Mouse (Mus musculus) retina, postnatal 1 day (tissue): ENCODE measurements at regions not wholly inside any gene's neighbourhood (a gene's known extent, or its start where the extent isn't known, plus 50 kb on each side); places are given as distances from the start of the nearest gene placed in this dataset.

ENCODE experiments used
- DNase-seq: peaks from one replicate; pipeline ENCODE4 v3.0.0-alpha.2; 2012

DNA sequence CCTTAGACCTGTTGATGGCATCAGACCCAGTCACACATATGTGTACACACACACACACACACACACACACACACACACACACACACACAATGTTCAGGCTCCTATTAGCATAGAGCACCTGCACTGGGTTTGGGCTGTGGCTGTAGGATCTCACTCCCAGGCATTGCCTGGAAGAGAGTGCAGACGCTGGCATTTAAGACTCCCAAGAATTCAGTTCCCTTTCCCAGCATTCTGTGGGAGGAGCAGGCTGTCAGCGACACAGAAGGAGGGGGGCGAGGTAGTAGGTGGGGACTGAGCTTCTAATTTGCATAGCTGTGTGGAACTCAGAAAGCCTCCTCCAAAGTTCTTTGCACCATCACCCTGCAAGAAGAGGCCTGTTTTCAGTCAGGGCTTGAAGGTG, 374.2 kb upstream of the Fam49b start:
- peak; percentile 64 for DNase-seq

DNA sequence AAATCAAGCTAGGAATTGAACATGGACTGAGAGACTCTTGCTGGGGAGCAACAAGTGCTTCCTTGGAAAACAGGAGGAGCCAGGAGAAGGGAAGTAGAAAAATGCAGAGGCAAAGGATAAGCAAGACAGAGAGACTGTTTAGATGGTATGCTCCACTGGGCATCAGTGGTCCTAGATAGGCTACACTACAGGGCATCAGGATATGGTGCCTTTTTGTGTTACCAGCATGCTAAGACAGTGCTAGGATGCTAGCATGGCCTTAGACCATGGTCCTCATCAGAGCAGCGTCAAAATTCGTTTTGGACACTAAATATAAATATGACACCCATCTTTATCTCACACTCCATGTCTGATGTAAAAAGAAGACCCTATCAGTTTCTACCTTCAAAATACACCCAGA, 374.6 kb upstream of the Fam49b start:
- no peak for DNase-seq

DNA sequence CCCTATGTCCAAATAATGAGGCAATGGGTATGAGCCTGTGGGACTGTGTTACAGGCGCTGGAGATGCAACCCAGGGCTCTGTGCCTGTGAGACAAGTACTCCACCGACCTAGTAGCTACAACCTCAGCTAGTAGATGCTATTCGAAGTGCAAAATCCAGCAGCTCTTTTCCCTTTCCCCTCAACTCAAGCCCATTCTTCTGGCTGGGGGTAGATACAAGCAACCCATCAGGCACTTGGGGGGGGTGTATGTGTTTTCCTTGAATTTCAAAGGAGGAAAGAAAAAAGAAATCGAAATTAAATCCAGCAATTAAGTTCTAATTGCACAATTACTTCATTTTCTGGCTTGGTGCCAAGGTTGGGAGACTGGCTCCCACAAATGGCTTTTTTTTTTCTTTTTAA, 372.4 kb upstream of the Gm21798 start:
- DNase-seq: peak; percentile 57

DNA sequence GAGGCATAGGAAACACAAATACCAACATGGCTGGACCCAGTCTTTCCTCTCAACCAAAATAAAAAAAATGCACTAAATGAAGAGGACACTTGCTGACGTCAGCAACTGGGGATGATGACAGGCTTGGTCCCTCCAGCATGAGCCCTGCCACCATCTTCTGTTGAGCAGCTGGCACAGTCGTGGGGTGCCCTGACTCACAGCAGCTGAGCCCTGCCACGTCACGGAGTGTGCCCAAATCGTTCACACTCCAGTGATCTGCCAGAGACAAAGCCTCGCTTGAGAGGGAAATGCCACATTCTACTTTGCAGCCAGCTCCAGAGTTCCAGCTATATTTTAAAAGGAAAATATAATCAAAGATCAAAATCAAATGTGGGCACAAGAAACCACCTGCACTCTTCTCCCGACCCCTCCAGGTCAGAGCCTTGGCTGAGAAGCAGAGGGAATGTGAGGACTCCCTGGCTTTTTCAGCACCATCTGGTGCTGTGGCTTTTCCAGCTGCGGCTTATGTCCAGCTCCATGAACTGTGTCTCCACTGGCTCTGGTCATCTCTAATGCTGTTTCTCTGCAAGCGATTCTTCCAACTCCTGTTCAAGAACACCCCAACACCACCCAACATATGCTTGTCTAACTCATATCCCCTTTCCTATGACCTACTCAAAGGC, 371.0 kb upstream of the Gm21798 start:
- DNase-seq: peak; percentile 74

DNA sequence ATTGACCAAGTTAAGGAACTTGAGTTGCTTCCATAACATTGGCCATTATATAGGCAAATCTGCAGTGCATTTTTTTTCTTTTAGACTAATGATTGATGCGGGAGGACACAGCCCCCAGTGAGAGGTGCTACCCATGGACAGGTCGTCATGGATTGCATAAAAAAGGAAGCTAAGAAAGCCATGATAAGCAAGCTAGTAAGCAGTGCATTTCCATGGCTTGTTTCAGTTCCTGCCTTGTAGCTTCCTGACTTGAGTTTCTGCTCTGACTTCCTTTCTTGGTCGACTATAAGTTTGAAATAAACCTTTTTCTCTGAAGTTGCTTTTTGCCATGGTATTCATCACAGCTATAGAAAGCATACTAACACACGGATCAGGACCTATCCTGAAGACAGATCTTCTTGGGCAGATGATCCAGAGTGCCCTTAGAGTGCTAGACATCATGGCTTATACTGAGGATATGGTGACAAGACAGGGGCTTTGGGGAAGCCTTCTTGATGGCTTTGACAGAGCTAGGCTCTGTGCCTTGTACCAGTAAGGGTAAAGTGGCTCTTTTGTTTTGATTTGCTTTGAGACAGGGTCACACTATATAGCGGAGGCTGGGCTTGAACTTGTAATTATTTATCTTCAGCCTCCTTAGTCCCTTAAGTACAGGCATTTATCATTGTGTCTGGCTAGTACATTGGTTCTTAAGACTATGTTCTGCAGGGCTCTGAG, 370.1 kb upstream of the Gm21798 start:
- DNase-seq: no peak

DNA sequence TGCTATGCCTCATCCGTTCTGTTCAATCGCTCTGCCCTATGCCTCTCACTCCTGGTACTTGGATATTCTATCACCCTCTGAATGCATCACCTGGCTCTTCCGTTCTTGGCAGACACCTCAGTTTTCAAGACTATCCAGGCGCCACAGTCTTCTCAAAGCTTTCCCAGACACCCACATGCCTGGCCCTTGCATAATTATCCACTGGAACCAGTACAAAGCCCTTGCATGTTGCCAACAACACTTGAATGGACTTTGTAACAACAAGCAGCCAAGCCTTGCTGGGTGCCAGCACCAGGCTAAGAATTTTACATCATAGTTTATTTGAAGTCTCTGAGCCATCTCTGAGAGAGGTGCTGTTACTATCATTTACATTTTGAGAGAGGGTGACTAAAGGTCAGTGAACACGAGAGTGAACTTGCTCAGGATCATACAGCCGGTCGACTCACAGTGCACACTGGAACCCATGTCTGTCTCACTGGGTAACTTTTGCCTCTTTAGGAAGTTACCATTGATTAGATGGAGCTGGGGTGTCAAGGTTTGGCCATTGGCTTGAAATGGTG, 368.8 kb upstream of the Gm21798 start:
- no peak for DNase-seq

DNA sequence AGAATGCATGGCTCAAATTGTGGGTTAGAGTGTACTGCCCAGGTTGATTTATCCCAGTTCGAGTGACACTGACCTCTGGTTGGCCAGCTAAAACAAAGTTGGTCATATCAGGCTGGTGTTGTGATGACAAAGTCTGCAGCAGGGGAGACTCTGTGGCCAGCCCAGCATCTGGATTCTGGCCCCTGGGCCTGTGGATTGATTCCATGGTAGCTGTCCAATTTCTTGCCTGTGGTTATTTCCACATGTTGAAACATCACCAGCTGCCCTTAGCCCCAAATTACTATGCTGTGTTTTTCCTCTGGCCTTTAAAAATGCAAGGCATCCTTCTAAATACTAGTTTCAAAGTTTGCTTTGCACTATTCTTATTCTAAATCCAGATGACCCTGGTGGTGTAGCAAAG, 346.8 kb upstream of the Gm21798 start:
- DNase-seq: no peak

DNA sequence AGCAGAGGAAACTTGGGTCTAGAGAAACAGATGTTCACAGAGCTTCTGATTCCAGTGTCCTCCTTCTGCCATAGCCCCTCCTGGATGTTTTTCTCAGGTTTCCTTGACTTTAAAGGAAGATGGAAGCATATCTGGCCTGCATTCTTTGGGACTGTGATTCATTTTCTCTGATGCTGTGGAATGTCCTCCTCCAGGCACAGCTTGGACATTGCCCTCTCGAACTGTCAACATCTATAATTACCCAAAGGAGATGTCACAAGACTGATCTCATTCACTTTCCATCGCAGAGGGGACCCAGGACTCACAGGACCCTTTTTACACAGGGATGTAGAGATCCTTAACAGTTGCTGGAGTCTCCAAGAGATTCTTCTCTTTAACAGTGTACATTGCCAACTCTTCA, 345.9 kb upstream of the Gm21798 start:
- no peak for DNase-seq

DNA sequence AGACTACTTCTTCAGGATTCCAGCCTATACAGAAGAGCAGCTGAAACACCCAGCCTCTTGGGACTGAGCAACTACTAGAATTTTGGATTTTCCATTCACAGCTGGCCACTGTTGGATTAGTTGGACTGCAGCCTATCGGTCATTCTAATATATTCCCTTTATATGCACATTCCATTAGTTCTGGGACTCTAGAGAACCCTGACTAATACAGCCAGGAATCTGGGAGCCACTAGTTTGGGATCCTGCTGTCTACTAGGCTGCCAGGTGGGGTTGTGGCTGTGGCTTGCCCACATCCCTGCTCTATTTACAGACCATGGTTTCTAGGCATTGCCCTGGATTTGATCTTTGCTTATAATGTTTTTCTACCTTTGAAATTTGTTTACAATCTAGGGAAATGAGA, 343.3 kb upstream of the Gm21798 start:
- no peak for DNase-seq

DNA sequence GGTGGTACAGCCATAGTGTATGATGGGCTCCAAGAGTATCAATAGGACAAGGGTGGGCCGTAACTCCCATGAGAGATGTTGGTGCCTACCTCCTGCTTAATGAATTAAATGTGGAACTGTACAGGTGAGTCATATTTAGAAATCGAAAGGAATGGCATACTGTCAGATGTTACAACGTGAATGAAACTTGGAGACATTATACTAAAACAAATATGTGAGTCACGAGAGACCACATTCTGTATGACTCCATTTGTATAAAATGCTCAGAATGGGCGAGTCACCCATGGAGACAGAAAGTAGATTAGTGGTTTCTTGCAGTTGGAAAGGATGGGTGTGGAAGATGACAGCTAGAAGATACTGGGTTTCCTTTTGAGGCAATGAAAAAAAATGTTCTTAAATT, 340.4 kb upstream of the Gm21798 start:
- DNase-seq: no peak

DNA sequence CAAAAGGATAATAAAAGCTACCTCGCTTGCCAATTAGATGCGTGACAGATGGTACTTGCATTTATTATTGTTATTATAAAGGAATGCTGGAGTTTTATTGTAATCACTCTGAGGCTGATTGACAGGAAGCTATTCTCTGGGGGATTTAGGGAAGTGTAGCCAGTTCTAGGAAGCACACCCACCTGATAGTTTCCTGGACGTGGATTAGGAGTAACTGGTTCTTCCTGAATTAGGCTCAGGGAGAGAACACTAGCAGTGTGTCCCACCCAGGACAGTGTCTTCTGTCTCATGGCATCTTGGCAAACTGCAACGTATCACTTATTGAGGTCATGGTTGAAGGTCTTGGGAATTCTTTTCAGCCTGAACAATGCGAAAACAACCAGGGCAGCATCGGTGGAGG, 336.9 kb upstream of the Gm21798 start:
- peak; percentile 34 for DNase-seq

DNA sequence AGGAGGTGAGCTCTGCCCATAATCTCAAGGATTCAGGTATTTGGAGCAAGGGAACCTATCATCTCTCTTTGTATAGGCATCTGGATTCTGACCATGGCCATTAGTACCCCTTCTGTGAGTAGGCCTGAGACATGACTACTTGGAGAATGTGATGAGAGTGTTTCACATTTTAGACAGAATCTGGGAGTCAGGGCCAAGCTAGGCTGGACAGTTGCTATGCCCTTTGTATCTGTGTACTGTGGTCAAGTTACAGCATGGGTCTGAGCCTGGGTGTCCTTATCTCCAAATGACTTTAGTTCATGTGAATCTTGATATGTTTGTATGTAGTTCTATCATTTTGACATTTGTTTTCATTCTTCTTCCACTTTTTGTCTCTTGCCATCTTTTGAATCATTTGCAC, 336.3 kb upstream of the Gm21798 start:
- DNase-seq: no peak

DNA sequence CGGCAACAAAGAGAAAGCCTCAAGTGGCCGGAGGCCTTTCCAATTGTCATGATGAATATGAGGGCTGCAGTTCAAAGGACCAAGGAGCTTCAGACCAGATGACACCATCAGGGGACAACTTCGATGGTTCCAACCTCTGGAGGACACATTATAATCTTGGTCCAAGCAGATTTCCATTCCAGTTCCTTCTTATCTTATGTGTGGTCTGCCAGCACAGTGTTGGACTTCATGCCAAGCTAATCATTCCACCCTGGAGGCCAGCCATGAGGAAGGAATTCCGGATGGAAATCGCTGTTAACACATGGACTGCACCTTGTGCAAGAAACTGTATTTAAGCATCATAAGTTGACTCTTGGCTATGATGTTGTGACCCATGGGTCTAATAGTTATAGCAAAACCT, 334.5 kb upstream of the Gm21798 start:
- DNase-seq: no peak

DNA sequence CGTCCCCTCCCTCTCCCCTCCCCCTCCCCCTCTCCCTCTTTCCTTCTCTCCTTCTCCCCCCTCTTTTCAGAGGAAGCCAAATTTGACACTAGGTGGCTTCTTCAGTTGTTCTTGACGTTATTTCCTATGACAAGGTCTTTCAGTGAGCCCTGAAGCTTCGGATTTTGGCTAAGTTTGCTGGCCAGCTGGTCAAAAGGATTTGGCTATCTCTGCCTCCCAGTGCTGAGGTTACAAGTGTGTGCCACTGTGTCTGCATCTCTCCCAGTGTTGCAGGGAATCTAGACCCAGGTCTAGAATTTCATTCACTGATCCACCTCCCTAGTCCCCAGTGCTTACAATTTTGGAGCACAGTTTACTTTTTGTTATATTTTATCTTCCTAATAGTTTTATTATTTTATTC, 329.7 kb upstream of the Gm21798 start:
- peak; percentile 32 for DNase-seq

DNA sequence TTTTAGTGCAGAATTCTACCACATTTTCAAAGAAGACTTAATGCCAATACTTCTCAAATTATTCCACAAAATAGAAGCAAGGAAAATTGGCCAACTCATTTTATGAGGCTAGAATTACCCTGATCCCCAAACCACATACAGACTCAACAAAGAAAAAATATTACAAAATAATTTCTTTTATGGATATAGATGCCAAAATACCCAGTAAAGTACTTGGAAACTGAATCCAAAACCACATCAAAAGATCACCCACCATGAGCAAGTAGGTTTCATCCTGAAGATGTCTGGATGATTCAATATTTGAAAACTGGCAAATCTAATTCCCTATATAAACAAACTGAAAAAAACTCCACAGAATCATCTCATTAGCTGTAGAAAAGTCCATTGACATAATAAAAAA, 316.7 kb upstream of the Gm21798 start:
- DNase-seq: no peak

DNA sequence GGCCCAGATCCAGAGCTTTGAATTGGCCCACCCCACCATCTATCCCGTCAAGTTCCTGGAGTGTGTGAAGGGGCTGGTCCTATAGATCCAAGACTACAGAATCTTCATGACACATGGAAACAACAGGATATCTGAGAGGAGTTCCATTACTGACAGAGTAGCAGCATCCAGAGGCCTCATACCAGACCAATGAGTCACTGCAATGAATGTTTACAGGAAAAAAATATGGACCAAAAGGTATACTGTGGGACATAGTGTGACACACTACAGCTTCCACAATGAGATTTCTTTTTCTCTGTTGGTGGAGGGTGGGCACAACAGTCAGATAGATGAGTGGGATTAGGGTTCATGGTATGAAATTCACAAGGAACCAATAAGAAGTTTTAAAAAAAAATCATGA, 316.0 kb upstream of the Gm21798 start:
- DNase-seq: no peak

DNA sequence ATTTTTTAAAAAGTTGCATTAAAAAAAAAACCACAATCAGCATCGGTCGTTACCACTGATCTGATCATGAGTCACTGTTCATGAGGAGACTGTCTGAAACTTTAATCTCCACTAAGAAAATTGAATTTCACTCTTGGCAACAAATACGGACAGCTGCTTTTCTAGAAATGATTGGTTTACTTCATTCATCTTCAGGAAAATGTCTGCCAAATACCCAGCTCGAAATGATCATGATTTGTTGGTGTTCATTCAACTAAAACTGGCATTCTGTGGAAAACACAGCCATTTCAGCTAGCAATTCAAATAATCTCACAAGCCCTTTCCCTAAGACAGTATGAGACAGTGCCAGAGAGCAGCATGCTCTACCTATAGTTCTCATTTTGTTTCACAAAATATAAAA, 312.7 kb upstream of the Gm21798 start:
- no peak for DNase-seq

DNA sequence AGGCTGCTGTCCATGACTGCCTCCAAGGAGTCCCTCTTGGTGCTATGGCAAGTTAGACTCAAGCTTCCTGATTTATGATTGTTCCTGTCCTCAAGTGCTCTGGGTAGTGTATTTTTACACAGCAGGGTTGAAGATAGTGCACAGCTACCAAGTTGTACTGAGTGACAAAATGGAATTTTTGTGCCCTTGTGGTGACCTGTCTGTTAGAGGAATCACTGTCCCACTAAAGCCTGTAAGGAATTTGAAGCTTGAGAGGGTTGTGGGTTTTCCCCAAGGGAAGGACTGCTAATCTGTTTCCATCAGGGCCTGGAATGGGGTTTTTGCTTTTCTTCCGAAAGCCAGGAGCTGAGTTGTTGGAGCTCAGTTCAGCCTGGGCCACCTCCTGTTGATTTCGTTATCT, 306.8 kb upstream of the Gm21798 start:
- DNase-seq: no peak

DNA sequence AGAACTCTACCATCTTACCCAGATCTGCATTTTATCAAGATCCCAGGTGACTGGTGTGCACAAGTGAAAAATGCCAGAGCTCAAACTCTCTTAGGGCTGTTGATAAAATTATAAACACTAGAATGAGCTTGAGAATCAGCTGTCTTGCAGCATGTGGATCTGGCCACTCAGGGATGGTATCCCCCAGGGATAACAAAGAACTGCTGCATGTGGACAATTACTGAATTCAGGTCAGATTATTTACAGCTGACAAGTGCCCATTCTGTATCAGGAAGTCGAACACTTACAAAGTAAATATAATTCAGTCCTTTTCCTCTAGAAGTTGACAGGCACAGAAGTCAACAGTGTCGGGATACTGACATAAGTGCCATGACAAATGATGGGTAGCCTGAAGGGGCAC, 306.3 kb upstream of the Gm21798 start:
- peak; percentile 93 for DNase-seq

DNA sequence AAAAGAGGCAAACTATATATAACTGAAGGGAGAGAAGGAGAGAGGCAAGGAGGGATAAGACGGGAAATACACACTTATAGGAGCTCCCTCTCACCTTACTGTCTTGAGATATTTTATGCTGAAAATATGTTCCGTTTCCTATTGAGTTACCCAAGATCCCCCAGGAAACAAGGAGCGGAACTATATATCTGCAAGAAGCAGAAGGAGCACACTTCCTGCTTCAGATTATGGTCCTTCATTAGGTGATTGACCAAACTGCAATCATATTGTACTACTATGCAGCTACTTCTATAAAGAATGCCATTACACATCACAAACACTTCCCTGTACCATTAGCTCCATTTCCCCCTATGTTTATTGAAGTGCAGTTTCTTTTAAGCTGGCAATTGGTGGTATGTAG, 304.9 kb upstream of the Gm21798 start:
- no peak for DNase-seq

DNA sequence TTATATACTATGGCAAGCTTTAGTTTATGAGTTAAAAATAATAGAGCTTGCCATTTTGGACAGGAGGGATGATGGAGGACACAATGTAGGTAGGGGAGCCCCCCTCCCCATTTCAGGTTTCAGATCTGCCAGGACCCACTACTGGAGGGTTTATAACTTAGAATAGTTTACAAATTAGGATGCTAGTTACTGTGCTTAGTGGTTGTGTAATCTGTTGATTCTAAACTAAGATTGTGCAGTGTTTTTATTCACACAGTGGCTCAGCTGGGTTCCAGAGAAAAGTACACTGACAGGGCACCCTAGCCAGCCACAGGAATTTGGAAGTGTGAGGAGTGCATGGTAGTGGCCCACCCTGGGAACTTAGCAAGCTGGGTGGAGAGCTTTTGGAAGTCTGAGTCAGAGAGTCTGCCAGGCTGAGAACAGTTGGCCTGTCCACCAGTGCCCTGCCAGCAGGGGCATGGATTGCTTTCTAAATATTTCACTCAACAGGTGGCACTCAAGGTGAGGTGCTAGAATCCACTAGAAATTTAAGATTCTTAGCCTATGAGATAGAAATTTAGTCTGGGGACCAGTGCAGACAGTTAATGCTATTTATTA, 303.9 kb upstream of the Gm21798 start:
- no peak for DNase-seq

DNA sequence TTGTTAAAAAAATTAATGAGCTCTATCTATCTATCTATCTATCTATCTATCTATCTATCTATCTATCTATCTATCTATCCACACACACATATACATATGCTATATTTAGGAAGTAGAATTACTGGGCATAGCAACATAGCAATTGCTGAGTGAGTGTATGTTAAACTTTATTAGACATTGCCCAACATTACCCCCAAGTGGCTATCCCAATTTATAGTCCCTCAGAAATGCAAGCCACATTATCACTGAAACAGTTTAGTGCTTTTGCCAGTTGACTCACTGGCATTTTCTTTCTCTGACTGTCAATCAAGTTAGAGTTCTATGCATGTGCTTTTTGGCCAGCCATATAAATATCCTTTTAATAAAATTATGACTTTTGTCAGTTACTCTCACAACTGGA, 302.3 kb upstream of the Gm21798 start:
- no peak for DNase-seq

DNA sequence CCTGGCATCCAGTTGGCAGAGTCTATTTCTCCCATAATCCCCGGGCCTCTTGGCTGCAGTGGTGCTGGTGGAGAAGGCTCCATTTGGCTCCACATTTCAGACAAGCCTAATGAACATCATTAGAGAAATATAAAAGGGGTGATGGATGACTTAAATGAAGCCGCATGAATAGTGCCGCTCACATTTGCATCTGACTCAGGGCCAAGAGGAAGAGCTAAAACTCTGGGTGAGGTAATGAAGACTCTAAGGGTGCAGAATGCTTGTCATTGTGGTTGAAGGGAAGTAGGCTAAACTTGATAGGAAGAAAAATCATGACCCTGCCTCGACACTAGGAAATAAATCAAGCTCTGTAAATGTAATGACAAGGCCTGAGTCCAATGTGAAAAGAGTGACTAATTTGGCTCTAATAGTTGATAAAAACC, 298.3 kb upstream of the Gm21798 start:
- DNase-seq: peak; percentile 81

DNA sequence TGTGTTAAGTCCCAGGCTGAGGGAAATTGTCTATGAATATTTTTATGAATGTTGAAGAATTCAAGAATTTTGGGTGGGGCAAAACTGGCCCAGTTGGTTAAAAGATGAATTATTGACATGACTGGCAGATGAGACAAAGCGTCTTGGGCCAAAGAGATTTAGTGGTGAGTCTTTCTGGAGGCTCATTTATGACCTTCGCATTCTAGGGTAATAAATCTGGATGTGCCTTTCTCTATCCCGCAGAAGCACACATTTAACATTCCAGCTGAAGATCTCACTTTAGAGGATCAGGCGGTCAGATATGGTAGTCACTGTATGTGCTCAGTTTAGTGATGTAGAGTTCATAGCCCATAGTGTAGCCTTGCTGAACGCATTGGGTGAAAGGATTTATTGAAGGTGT, 296.9 kb upstream of the Gm21798 start:
- DNase-seq: no peak
